Comparison of ENCODE assay signal across 34 mouse cellular contexts in genomic region chr7:142104747-142105146, GRCm38 (mm10). TPM values are rescaled to one million over a fixed set of nuclear protein-coding genes. Genes with fewer than 3 reads are reported as not detected.
DNase-seq lines count a peak whose midpoint lies in the region; ATAC-seq and TF ChIP-seq lines count a peak whose summit lies in the region.
"Had no signal": no experiment of that assay in that cellular context is flagged by ENCODE, and none has a peak within 500 bp of the region (broad histone marks: within the 10 kb centered on the region; RNA-seq: fewer than 3 reads in every experiment).

No protein-coding gene starts in this region.

- H3K4me3 ChIP-seq in heart, adult 2 months, result no peak overlapping the region
- no peak overlapping the region for H3K4me3 ChIP-seq in CH12.LX (replicated peaks in 1 of 3; ENCODE audit: low read depth in 2 of 3, low read length in 2 of 3, poor library complexity in 1 of 3)
- no peak overlapping the region for H3K4me3 ChIP-seq in lung, postnatal 0 days (ENCODE audit: low read depth, low read length)
- H3K4me3 ChIP-seq: gastrocnemius, adult 2 months; heart, embryonic 10.5 days; heart, embryonic 13.5 days had no signal

- dilution Hi-C loops in CH12.LX (cut with MboI; ENCODE audit: extremely low pct_ligation_motif_present, extremely low pct_unique_long_range_greater_than_20kb, low sequenced_read_pairs), result no loop called here

- no peak for TF ChIP-seq EP300 in heart, adult 2 months (IDR thresholded peaks at IDR 0.05; ENCODE audit: insufficient read depth, low read depth, low read length)
- no peak for TF ChIP-seq EP300 in CH12.LX (IDR thresholded peaks at IDR 0.05; ENCODE audit: low read length)
- TF ChIP-seq EP300 in lung, postnatal 0 days (IDR thresholded peaks at IDR 0.05), result no peak

- no peak overlapping the region for H3K27ac ChIP-seq in heart, adult 2 months
- no peak overlapping the region for H3K27ac ChIP-seq in CH12.LX (ENCODE audit: insufficient read depth, low read depth)
- H3K27ac ChIP-seq in lung, postnatal 0 days (ENCODE audit: low read length), result no peak overlapping the region
- H3K27ac ChIP-seq: gastrocnemius, adult 2 months; heart, embryonic 10.5 days; heart, embryonic 13.5 days; hindbrain, embryonic 14.5 days; hindbrain, postnatal 0 days had no signal

- TF ChIP-seq POLR2A in heart, adult 2 months (IDR thresholded peaks at IDR 0.05; ENCODE audit: insufficient read depth, low read depth, low read length), result no peak
- TF ChIP-seq POLR2A in CH12.LX (IDR thresholded peaks at IDR 0.05; ENCODE audit: low read depth, low read length), result no peak

- in situ Hi-C loops in CH12.LX (cut with MboI; ENCODE audit: low pct_ligation_motif_present, low pct_unique_long_range_greater_than_20kb, low sequenced_read_pairs), result no loop called here

- TF ChIP-seq CTCF in heart, adult 2 months (IDR thresholded peaks at IDR 0.05), result no peak
- no peak for TF ChIP-seq CTCF in CH12.LX (conservative IDR thresholded peaks at IDR 0.05 in 1 of 2, IDR thresholded peaks at IDR 0.05 in 1 of 2; ENCODE audit: low read depth in 2 of 2, low read length in 2 of 2)
- no peak for TF ChIP-seq CTCF in lung, postnatal 0 days (IDR thresholded peaks at IDR 0.05)

- H3K27me3 ChIP-seq in heart, adult 2 months (ENCODE audit: control insufficient read depth, insufficient read depth, low read length), result no peaks in the 10 kb centered on the region
- peaks cover 86% of the 10 kb centered on the region for H3K27me3 ChIP-seq in CH12.LX (replicated peaks)
- no peaks in the 10 kb centered on the region for H3K27me3 ChIP-seq in lung, postnatal 0 days (replicated peaks; ENCODE audit: insufficient read depth, low read length)

- ATAC-seq in megakaryocyte-erythroid progenitor cell, adult 5-6 weeks (replicated peaks; ENCODE audit: low FRiP score, low TSS enrichment, poor library complexity, severe bottlenecking), result peak; percentile 65; the same call in 1 of the 2 replicates
- no peak for ATAC-seq in lung, postnatal 0 days
- ATAC-seq: CD4-positive, CD25-positive, alpha-beta regulatory T cell, adult 4 months; forebrain, embryonic 14.5 days; forebrain, postnatal 0 days; hindbrain, postnatal 0 days; inflammation-experienced regulatory T-cells, adult 6 months; intestine, embryonic 16.5 days had no signal

- WGBS in heart, adult 2 months, result 51% methylated on average over 5 of the region's 5 CpGs
- WGBS in lung, postnatal 0 days, result 41% methylated on average over 5 of the region's 5 CpGs

- TF ChIP-seq RAD21 in CH12.LX (IDR thresholded peaks at IDR 0.05; ENCODE audit: low read depth, low read length), result no peak

- H3K4me2 ChIP-seq in CH12.LX (ENCODE audit: insufficient read depth, low read depth, poor library complexity, severe bottlenecking), result peak overlapping the region; percentile 46; the same call in 1 of the 2 replicates
- H3K4me2 ChIP-seq in lung, postnatal 0 days (replicated peaks; ENCODE audit: low read depth, low read length), result no peak overlapping the region
- H3K4me2 ChIP-seq: heart, embryonic 13.5 days; hindbrain, embryonic 14.5 days had no signal

- no peaks in the 10 kb centered on the region for H3K9me3 ChIP-seq in CH12.LX (replicated peaks; ENCODE audit: low read length)
- no peaks in the 10 kb centered on the region for H3K9me3 ChIP-seq in lung, postnatal 0 days (ENCODE audit: low read length)
- H3K9me3 ChIP-seq: heart, embryonic 10.5 days; heart, embryonic 13.5 days had no signal

- no peaks in the 10 kb centered on the region for H3K36me3 ChIP-seq in heart, adult 2 months (ENCODE audit: control insufficient read depth, insufficient read depth, low read length)
- H3K36me3 ChIP-seq in CH12.LX (replicated peaks in 1 of 2; ENCODE audit: control insufficient read depth in 1 of 2, insufficient read depth in 1 of 2, low read length in 1 of 2), result no peaks in the 10 kb centered on the region
- H3K36me3 ChIP-seq in lung, postnatal 0 days (ENCODE audit: insufficient read depth, low read length), result no peaks in the 10 kb centered on the region
- H3K36me3 ChIP-seq: heart, embryonic 10.5 days; heart, embryonic 13.5 days had no signal

- H3K79me2 ChIP-seq in heart, adult 2 months (replicated peaks; ENCODE audit: control insufficient read depth, insufficient read depth, low read length), result no peaks in the 10 kb centered on the region
- no peaks in the 10 kb centered on the region for H3K79me2 ChIP-seq in CH12.LX (replicated peaks; ENCODE audit: control insufficient read depth, extremely low read depth, insufficient read depth, poor library complexity, severe bottlenecking)

- H3K9ac ChIP-seq in heart, adult 2 months (ENCODE audit: low read depth, low read length), result no peak overlapping the region
- no peak overlapping the region for H3K9ac ChIP-seq in CH12.LX (ENCODE audit: insufficient read depth, low read depth)
- no peak overlapping the region for H3K9ac ChIP-seq in lung, postnatal 0 days (replicated peaks; ENCODE audit: low read depth)
- H3K9ac ChIP-seq: forebrain, postnatal 0 days; heart, embryonic 13.5 days; hindbrain, embryonic 14.5 days had no signal

- DNase-seq in heart, adult 11 months, result peak; percentile 72
- no peak for DNase-seq in heart, adult 2 months
- DNase-seq in CH12.LX (ENCODE audit: extremely low read depth), result no peak
- no peak for DNase-seq in lung, postnatal 0 days (ENCODE audit: low spot score)
- no peak for DNase-seq in left cerebral cortex, adult 8-10 months (ENCODE audit: low spot score in 2 of 2)
- DNase-seq: adrenal gland, postnatal 10 days; adrenal gland, postnatal 36 days; cerebellum, adult 2 months; cerebellum, adult 9-11 months; forebrain, postnatal 0 days; gastrocnemius, adult 2 months; gastrocnemius, postnatal 14 days; heart, adult 18-20 months; heart, postnatal 14 days; heart, postnatal 4 days had no signal

- intact Hi-C loops in heart, adult 2 months (cut with DNase I), result no loop called here

- H3K4me1 ChIP-seq in heart, adult 2 months (ENCODE audit: control insufficient read depth, insufficient read depth, low read length), result no peaks in the 10 kb centered on the region
- no peaks in the 10 kb centered on the region; a peak in 1 of 4 replicates for H3K4me1 ChIP-seq in CH12.LX (ENCODE audit: control insufficient read depth in 1 of 2, insufficient read depth in 2 of 2)
- no peaks in the 10 kb centered on the region for H3K4me1 ChIP-seq in lung, postnatal 0 days (ENCODE audit: insufficient read depth, low read depth, low read length)
- H3K4me1 ChIP-seq: heart, embryonic 10.5 days; heart, embryonic 13.5 days had no signal

TF ChIP-seq in CH12.LX, 34 proteins besides CTCF, POLR2A, EP300 and RAD21 (continues in another document):
- TF ChIP-seq PAX5 (IDR thresholded peaks at IDR 0.05; ENCODE audit: low read length), result no peak
- TF ChIP-seq MEF2A (IDR thresholded peaks at IDR 0.05; ENCODE audit: borderline replicate concordance, low read depth, low read length), result no peak
- no peak for TF ChIP-seq CHD1 (IDR thresholded peaks at IDR 0.05; ENCODE audit: low read depth, low read length)

RNA-seq across cellular contexts. Expression of gene Dusp8, which starts 9.1 kb away (rescaled TPM):
- 10 to 100 TPM; 37.4 to 43.2 TPM for total RNA-seq in heart, adult 2 months (2021)
- polyA plus RNA-seq in heart, adult 2 months (2012; rRNA removed), result 31.4 and 38.4 TPM in 2 replicates
- total RNA-seq in CH12.LX (2012; rRNA removed) (1.2 and 1.5 TPM in 2 replicates), CH12.LX (2014; rRNA removed) (0.07 and 0.17 TPM in 2 replicates)
- 0.11 and 0.14 TPM in 2 replicates for polyA plus RNA-seq in CH12.LX (2012; ENCODE audit: insufficient read length, low read depth)
- total RNA-seq in megakaryocyte-erythroid progenitor cell, adult 5-6 weeks (2014; fragmentation: Nextera tagmentation), result 0.25 TPM in 1 of 2 replicates, not detected in the other
- total RNA-seq in megakaryocyte-erythroid progenitor cell, adult 5-6 weeks (2017), result 0.04 and 1.1 TPM in 2 replicates
- polyA plus RNA-seq in lung, postnatal 0 days (2015; fragmentation: Nextera tagmentation; extraction: Ambion mirVana), result 5.5 and 6.0 TPM in 2 replicates
- total RNA-seq in left cerebral cortex, adult 8-10 months (2022), result 100 to 1,000 TPM; 127 to 151 (median 133) TPM
- polyA plus RNA-seq: inflammation-experienced regulatory T-cells, adult 6 months had no signal

RNA-seq across cellular contexts. Expression of gene Gm45618, which starts 15.8 kb away (rescaled TPM):
- not detected for total RNA-seq in heart, adult 2 months (2021)
- not detected in 2 replicates for polyA plus RNA-seq in heart, adult 2 months (2012; rRNA removed)
- total RNA-seq in CH12.LX (2012; rRNA removed) (not detected in 2 replicates), CH12.LX (2014; rRNA removed) (not detected in 2 replicates)
- polyA plus RNA-seq in CH12.LX (2012; ENCODE audit: insufficient read length, low read depth), result not detected in 2 replicates
- not detected in 2 replicates for total RNA-seq in megakaryocyte-erythroid progenitor cell, adult 5-6 weeks (2014; fragmentation: Nextera tagmentation)
- total RNA-seq in megakaryocyte-erythroid progenitor cell, adult 5-6 weeks (2017), result not detected in 2 replicates
- not detected in 2 replicates for polyA plus RNA-seq in lung, postnatal 0 days (2015; fragmentation: Nextera tagmentation; extraction: Ambion mirVana)
- total RNA-seq in left cerebral cortex, adult 8-10 months (2022), result not detected
- total RNA-seq: adrenal gland, adult 18-20 months; adrenal gland, postnatal 10 days; adrenal gland, postnatal 36 days; ES-E14; forebrain, postnatal 0 days; gastrocnemius, adult 2 months; gastrocnemius, postnatal 14 days; gastrocnemius, postnatal 4 days; heart, adult 18-20 months; heart, postnatal 14 days; heart, postnatal 4 days; hindbrain, postnatal 0 days had no signal
- polyA plus RNA-seq: C2C12; CD4-positive, CD25-positive, alpha-beta regulatory T cell, adult 4 months; cerebellum, adult 2 months; embryonic facial prominence, embryonic 11.5 days; forebrain, embryonic 14.5 days; frontal cortex, adult 2 months; heart, embryonic 10.5 days; heart, embryonic 13.5 days; heart, embryonic 16.5 days; hindbrain, embryonic 11.5 days; hindbrain, embryonic 14.5 days; hindbrain, postnatal 0 days; inflammation-experienced regulatory T-cells, adult 6 months; intestine, embryonic 16.5 days had no signal

RNA-seq across cellular contexts. Expression of gene Gm39115, which starts 31.1 kb away (rescaled TPM):
- not detected for total RNA-seq in heart, adult 2 months (2021)
- polyA plus RNA-seq in heart, adult 2 months (2012; rRNA removed), result not detected in 2 replicates
- total RNA-seq in CH12.LX (2012; rRNA removed) (not detected in 2 replicates), CH12.LX (2014; rRNA removed) (not detected in 2 replicates)
- not detected in 2 replicates for polyA plus RNA-seq in CH12.LX (2012; ENCODE audit: insufficient read length, low read depth)
- total RNA-seq in megakaryocyte-erythroid progenitor cell, adult 5-6 weeks (2014; fragmentation: Nextera tagmentation), result not detected in 2 replicates
- total RNA-seq in megakaryocyte-erythroid progenitor cell, adult 5-6 weeks (2017), result not detected in 2 replicates
- not detected in 2 replicates for polyA plus RNA-seq in lung, postnatal 0 days (2015; fragmentation: Nextera tagmentation; extraction: Ambion mirVana)
- not detected for total RNA-seq in left cerebral cortex, adult 8-10 months (2022)
- total RNA-seq: adrenal gland, adult 18-20 months; adrenal gland, postnatal 10 days; adrenal gland, postnatal 36 days; ES-E14; forebrain, postnatal 0 days; gastrocnemius, adult 2 months; gastrocnemius, postnatal 14 days; gastrocnemius, postnatal 4 days; heart, adult 18-20 months; heart, postnatal 14 days; heart, postnatal 4 days; hindbrain, postnatal 0 days had no signal
- polyA plus RNA-seq: C2C12; CD4-positive, CD25-positive, alpha-beta regulatory T cell, adult 4 months; cerebellum, adult 2 months; embryonic facial prominence, embryonic 11.5 days; embryonic facial prominence, embryonic 14.5 days; forebrain, embryonic 11.5 days; forebrain, embryonic 14.5 days; forebrain, postnatal 0 days; frontal cortex, adult 2 months; heart, embryonic 10.5 days; heart, embryonic 13.5 days; heart, embryonic 16.5 days; hindbrain, embryonic 11.5 days; hindbrain, embryonic 14.5 days; hindbrain, postnatal 0 days; inflammation-experienced regulatory T-cells, adult 6 months; intestine, embryonic 16.5 days had no signal

RNA-seq across cellular contexts. Expression of gene Gm45337, which starts 39.7 kb away (rescaled TPM):
- not detected for total RNA-seq in heart, adult 2 months (2021)
- polyA plus RNA-seq in heart, adult 2 months (2012; rRNA removed), result not detected in 2 replicates
- total RNA-seq in CH12.LX (2012; rRNA removed), result not detected in 2 replicates
- not detected in 2 replicates for total RNA-seq in CH12.LX (2014; rRNA removed)
- polyA plus RNA-seq in CH12.LX (2012; ENCODE audit: insufficient read length, low read depth), result not detected in 2 replicates
- total RNA-seq in megakaryocyte-erythroid progenitor cell, adult 5-6 weeks (2014; fragmentation: Nextera tagmentation), result not detected in 2 replicates
- total RNA-seq in megakaryocyte-erythroid progenitor cell, adult 5-6 weeks (2017), result not detected in 2 replicates
- polyA plus RNA-seq in lung, postnatal 0 days (2015; fragmentation: Nextera tagmentation; extraction: Ambion mirVana), result not detected in 2 replicates
- total RNA-seq in left cerebral cortex, adult 8-10 months (2022), result not detected
- total RNA-seq: adrenal gland, adult 18-20 months; adrenal gland, postnatal 10 days; adrenal gland, postnatal 36 days; ES-E14; forebrain, postnatal 0 days; gastrocnemius, adult 2 months; gastrocnemius, postnatal 14 days; gastrocnemius, postnatal 4 days; heart, adult 18-20 months; heart, postnatal 14 days; heart, postnatal 4 days; hindbrain, postnatal 0 days had no signal
- polyA plus RNA-seq: C2C12; CD4-positive, CD25-positive, alpha-beta regulatory T cell, adult 4 months; cerebellum, adult 2 months; embryonic facial prominence, embryonic 11.5 days; embryonic facial prominence, embryonic 14.5 days; forebrain, embryonic 11.5 days; forebrain, embryonic 14.5 days; forebrain, postnatal 0 days; frontal cortex, adult 2 months; heart, embryonic 10.5 days; heart, embryonic 13.5 days; heart, embryonic 16.5 days; hindbrain, embryonic 11.5 days; hindbrain, postnatal 0 days; inflammation-experienced regulatory T-cells, adult 6 months; intestine, embryonic 16.5 days had no signal

RNA-seq across cellular contexts. Expression of gene Mob2, which starts 43.9 kb away (rescaled TPM):
- 10 to 100 TPM; 41.9 to 44.5 TPM for total RNA-seq in heart, adult 2 months (2021)
- polyA plus RNA-seq in heart, adult 2 months (2012; rRNA removed), result 44.8 and 58.9 TPM in 2 replicates
- total RNA-seq in CH12.LX (2012; rRNA removed), result 22.4 and 25.9 TPM in 2 replicates
- total RNA-seq in CH12.LX (2014; rRNA removed), result 30.5 and 33.2 TPM in 2 replicates
- polyA plus RNA-seq in CH12.LX (2012; ENCODE audit: insufficient read length, low read depth), result 26.3 and 27.3 TPM in 2 replicates
- total RNA-seq in megakaryocyte-erythroid progenitor cell, adult 5-6 weeks (2014; fragmentation: Nextera tagmentation), result 39.5 and 41.5 TPM in 2 replicates
- 36.2 and 37.3 TPM in 2 replicates for total RNA-seq in megakaryocyte-erythroid progenitor cell, adult 5-6 weeks (2017)
- polyA plus RNA-seq in lung, postnatal 0 days (2015; fragmentation: Nextera tagmentation; extraction: Ambion mirVana), result 85.9 and 104 TPM in 2 replicates
- 10 to 100 TPM; 32.6 to 34.9 (median 33.7) TPM for total RNA-seq in left cerebral cortex, adult 8-10 months (2022)

Comparison
In these comparisons a context has a peak if more than half of its experiments do, and no peak if none do; other contexts are left out.
1. RNA of gene Dusp8, which starts 9.1 kb away (total RNA-seq): 127 to 151 TPM in left cerebral cortex, adult 8-10 months and 37.4 to 43.2 TPM in heart, adult 2 months; 0.07 to 1.5 TPM in CH12.LX and 0.04 to 1.1 TPM in megakaryocyte-erythroid progenitor cell, adult 5-6 weeks; every median in the first group is over 10 times any median in the second.